Mouse (Mus musculus): ENCODE measurements around the gene Gm28047. TPM values are rescaled to one million over a fixed set of nuclear protein-coding genes. Genes with fewer than 3 reads are reported as not detected.
A peak's percentile ranks its signal among the peaks of the same experiment; 100 is the strongest.

Gene Gm28047
- total RNA-seq, 4 experiments from 2014 or later: 0.96 TPM; not detected in 3

DNA sequence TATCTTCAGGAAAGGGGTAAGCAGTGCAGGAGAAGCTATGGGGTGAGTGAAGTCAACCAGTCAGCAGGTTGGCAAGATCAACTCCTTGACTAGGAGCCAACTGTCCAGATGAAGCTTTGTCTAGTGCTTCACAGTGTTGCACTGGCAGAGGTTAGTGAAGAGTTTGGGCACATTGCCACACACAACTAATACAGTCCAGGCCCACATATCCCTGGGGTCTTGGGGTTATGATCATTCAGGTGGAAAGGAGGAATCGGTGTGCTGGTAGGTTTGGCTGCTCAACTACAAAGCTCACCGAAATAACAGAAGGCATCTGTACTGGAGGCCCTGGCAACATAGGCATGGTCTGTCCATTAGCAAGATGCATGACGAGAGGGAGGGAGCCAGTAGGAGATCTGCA lies 77.4 kb downstream of the Gm28047 start:
- no peak for DNase-seq (ENCODE audit: low spot score in 2 of 2)

DNA sequence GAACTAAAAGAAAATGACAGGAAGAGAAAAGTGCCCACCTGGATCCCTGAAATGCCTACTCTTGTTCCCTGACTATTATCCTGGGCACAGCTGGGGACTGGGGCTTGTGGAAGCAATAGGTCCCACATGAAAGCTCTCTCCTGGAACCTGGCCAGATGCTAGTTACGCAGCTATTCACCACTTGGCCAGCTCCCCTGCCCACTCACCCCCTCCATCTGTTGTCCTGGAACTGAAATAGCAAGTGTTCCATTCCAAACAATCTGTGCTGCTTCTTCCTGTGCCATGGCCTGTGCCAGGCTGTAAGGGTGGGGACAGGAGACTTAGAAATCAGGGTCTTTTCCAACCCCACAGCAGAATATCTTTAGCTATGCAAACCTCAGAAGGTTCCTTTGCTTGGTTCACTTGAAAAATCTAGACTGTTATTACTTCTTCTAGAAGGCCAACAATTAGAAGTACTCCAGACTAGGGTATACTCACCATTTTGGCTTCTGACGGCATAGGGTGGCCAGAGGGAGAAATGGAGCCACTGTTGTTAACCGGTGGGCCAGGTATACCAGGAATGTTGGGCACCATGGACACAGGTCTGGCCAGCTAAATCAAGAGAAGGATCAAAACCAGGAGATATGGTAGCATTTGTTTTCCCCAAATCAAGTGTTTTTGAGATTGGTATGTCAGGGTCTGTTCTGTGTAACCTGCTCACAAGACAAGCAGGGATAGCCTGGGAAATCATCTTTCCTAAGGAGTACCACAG lies 78.0 kb downstream of the Gm28047 start:
- peak; percentile 91 to 93 for DNase-seq (ENCODE audit: low spot score in 2 of 2)

GRCm38 (mm10) chr15:102546246-102546645 lies 78.6 kb downstream of the Gm28047 start:
- no peak for DNase-seq (ENCODE audit: low spot score in 2 of 2)

GRCm38 (mm10) chr15:102544801-102545200 lies 80.1 kb downstream of the Gm28047 start:
- DNase-seq (ENCODE audit: low spot score in 2 of 2): peak in 1 of 2 experiments; percentile 67

- DNase-seq (ENCODE audit: low spot score in 2 of 2): no peak
Observed at GRCm38 (mm10) chr15:102533926-102534325, 90.9 kb downstream of the Gm28047 start.

- DNase-seq (ENCODE audit: low spot score in 2 of 2): no peak
Observed at GRCm38 (mm10) chr15:102532106-102532900, 92.6 kb downstream of the Gm28047 start.

DNA sequence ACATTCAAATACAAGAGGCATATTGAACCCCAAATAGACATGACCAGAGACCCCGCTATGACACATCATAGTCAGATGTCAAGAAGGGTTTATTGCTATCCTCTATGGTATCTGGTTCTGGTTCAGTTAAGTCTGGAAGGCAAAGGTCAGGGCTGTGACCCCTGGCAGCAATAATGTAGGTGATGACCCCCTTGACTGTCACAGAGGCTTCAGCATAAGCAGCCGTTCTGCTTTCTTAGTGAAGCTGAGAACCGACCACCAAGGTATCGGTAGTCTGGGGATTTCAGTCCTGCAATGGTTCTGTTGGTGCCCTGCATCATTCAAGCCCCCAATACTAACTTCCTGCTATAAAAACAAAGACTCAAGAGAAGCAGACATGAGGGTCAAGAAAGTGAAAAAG lies 93.3 kb downstream of the Gm28047 start:
- no peak for DNase-seq (ENCODE audit: low spot score in 2 of 2)

- no peak for DNase-seq (ENCODE audit: low spot score in 2 of 2)
Observed at GRCm38 (mm10) chr15:102530566-102530965, 94.3 kb downstream of the Gm28047 start.

- DNase-seq (ENCODE audit: low spot score in 2 of 2): no peak
Observed at GRCm38 (mm10) chr15:102528396-102528795, 96.5 kb downstream of the Gm28047 start.

DNA sequence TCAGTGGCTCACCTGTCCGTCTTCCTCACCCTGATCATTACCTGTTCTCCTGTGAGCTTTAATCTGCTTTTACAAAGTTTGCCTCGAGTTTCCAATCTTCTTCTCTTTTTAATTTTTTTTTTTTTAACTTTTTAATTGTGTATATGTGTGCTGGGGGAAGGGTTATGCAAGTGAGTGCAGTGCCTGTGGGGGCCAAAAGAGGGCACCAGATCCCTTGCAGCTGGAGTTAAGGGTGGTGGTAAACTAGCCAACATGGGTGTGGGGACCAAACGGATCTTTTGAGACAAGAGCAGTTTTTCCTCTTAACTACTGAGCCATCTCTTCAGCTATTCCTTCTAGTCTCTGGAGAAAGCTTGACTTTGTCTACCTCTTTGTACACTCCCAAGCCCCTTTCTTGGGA lies 96.9 kb downstream of the Gm28047 start:
- DNase-seq (ENCODE audit: low spot score in 2 of 2): no peak

DNA sequence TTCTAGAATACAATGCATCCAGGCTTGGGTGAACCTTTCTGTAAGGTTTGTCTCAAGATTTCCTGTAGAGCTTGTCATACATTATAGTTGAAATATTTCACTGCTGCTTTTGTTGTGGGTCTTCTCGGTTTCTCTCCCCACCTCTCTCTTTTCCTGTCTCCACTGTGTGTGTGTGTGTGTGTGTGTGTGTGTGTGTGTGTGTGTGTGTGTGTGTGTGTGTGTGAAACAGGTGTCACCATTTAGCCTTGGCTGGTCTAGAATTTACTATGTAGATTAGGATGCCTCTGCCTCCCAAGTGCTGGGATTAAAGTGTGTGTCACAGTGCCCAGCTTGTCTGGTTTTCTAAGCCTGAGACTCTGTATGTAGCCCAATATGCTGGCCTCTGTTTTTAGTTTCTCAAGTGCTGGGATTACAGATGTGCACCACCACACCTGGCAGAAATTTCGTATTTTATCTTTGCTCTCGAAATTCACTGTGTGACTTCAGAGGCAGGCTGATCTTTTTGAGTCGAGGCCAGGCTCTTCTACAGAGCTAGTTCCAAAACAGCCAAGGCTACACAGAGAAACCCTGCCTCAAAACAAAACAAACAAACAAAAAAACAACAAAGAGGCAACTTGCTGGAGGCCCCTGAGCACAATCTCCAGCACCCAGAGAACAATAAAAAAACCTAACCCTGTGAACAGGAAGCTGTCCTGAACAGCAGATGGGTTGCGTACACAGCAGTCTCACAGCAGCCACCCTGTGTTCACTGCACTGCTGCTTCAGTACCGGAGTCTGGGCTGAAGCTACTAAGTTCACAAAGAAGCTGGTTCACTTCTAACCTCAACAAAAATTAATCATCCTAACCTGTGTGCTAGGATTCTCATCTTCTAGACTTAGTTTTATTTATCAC lies 98.5 kb downstream of the Gm28047 start:
- no peak for DNase-seq (ENCODE audit: low spot score in 2 of 2)

GRCm38 (mm10) chr15:102524892-102525485 lies 99.9 kb downstream of the Gm28047 start, which contains the start of gene Npff:
Gene Npff (minus strand): TSS chr15:102524942.
- peak in 1 of 2 experiments; percentile 81 for DNase-seq (ENCODE audit: low spot score in 2 of 2)

DNA sequence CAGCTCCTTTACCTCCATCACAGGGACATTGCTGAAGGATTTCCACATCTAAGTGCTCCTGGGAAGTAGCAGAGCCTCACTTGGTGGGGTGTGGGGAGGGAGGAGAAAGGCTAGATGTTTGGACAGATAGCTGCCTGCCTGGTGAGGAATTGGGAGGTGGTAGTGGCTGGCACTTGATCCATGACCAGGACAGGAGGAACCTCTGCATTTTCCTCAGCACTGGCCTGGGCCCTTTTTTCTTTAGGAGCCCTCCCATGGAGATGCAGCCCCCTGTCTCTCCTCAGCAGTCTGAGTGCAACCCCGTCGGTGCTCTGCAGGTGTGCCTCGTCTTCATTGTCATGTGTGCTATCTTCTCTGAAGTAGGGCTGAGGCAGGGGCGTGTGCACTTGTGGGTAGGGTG lies 103.4 kb downstream of the Gm28047 start:
- DNase-seq (ENCODE audit: low spot score in 2 of 2): no peak

- no peak for DNase-seq (ENCODE audit: low spot score in 2 of 2)
Observed at GRCm38 (mm10) chr15:102520416-102520815, 104.5 kb downstream of the Gm28047 start.

DNA sequence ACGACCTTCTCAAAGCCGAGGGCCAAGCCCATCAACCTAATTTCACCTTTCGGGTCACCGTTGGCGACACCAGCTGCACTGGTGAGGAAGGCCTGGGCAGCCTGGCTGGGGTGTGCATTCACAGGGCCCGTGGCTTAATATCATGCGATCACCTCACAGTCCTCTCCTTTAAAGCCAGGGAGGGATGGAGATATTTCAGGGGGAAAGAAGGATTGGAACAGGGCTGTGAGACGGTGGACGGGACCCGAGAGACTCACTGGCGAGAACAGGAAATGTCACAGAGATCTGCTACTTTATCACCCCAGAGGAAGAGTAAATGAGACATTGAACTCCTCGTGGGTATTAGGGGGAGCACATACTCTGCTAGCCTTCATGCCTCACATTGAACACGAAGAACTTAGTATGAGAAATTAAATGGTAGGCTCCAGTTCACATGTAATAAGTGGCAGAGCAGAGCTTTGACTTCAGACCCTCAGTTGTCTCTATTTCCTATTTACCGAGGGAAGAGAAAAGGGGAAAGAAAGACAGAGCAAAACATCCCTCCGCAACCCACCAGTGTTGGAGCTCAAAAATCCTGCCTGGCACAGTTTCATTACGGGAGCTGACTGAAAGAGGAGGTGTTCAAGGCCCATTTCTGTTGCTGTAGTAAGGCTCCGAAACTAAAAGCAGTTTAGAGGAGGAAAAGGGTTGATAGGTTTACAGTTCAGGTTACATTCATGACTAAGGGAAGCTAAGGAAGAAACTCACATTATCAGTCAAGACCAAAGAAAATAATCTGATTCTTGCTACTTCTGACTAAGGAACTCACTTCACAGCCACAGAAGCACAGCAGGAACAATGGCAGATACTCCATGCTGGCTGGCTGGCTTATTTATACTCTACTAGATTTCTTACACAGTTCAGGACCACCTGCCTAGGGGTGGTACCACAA lies 105.4 kb downstream of the Gm28047 start:
- DNase-seq (ENCODE audit: low spot score in 2 of 2): no peak

DNA sequence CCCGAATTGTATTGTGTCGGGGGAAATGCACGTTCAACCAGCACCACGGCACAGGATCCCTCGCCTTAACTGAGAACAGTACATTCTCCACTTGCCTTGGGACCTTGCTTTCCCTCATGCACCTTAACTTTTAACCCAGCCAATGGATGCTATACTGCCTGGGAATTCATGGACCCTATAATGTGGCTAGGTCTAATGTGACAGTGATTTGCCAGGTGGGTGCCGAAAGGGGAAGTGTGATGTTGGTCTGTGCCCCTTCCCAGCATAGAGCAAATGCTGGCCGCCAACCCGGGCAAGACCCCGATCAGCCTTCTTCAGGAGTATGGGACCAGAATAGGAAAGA lies 106.0 kb downstream of the Gm28047 start:
- no peak for DNase-seq (ENCODE audit: low spot score in 2 of 2)

DNA sequence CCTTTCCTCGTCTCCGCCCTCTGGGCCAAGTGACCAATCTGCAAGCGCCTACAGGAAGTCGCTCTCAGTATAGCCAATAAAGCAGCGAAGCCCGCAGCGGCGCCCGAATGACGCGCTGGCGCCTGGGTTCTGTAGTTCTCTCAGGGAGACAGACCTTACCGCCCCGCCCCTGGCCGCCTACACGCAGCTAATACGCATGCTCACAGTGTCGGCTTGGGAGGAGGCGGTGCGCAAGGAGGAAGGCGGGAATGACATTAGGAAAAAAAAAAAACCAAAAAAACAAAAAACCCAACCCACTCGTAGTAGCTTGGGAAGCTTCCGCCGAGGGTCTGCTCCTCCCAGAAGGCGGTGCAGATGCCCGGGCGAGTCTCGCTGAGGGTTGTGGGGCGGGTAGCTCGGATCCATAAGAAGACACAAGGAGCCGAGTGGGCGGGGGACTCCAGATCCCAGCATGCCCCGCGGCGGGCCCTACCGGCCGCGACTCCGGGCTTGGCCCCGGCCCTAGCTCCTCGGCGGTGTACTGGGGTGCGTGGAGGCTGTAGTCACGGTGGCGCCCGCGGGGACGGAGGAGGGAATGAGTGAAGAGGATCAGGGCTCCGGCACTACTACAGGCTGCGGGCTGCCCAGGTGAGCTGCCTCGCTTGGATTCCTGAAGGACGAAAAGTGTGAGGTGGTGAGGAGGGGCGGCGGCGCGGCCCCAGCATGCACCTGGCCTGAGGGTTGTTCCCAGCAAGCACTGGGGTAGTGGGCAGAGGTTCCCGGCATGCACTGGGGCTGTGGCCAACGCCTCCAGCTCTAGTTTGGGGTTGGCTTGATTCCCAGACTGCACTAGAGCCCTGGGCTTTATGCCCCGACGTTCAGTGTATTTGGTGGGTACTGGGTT lies 106.7 kb downstream of the Gm28047 start, which contains the start of gene Tarbp2:
Tarbp2 (plus strand) TSS at position 217 of the 883 bp plus-strand sequence.
- peak; percentile 100 for DNase-seq (ENCODE audit: low spot score in 2 of 2)

- no peak for DNase-seq (ENCODE audit: low spot score in 2 of 2)
Observed at GRCm38 (mm10) chr15:102517631-102517975, 107.3 kb downstream of the Gm28047 start.
